Mouse (Mus musculus): Measurements from ENCODE around the gene Hdac10.

The Hdac10 gene

GRCm38 (mm10) chr15:89128382-89129350 is at the start of gene Hdac10:
Gene Hdac10, minus strand, starts transcription at chr15:89128700.
- in situ Hi-C loops (cut with MboI) = no loop called here

GRCm38 (mm10) chr15:89177576-89178259 is 49.2 kb upstream of the Hdac10 start:
- in situ Hi-C loops (cut with MboI) = no loop called here

- in situ Hi-C loops (cut with MboI) = no loop called here
These were observed 48.6 kb upstream of the Hdac10 start for GRCm38 (mm10) chr15:89177121-89177520.

- in situ Hi-C loops (cut with MboI) = no loop called here
These were observed 47.1 kb upstream of the Hdac10 start for GRCm38 (mm10) chr15:89175411-89176155.

GRCm38 (mm10) chr15:89174889-89175339 is 46.4 kb upstream of the Hdac10 start:
- in situ Hi-C loops (cut with MboI) = no loop called here

GRCm38 (mm10) chr15:89173906-89174214 is 45.4 kb upstream of the Hdac10 start:
- in situ Hi-C loops (cut with MboI) = no loop called here

GRCm38 (mm10) chr15:89173024-89173905 is 44.8 kb upstream of the Hdac10 start:
- in situ Hi-C loops (cut with MboI) = no loop called here

- in situ Hi-C loops (cut with MboI) = no loop called here
These were observed 43.9 kb upstream of the Hdac10 start for GRCm38 (mm10) chr15:89172276-89172935.

- in situ Hi-C loops (cut with MboI) = no loop called here
These were observed 43.1 kb upstream of the Hdac10 start for GRCm38 (mm10) chr15:89171526-89172051.

GRCm38 (mm10) chr15:89170102-89170501 is 41.6 kb upstream of the Hdac10 start:
- in situ Hi-C loops (cut with MboI) = no loop called here

GRCm38 (mm10) chr15:89169431-89169830 is 40.9 kb upstream of the Hdac10 start:
- in situ Hi-C loops (cut with MboI) = no loop called here

GRCm38 (mm10) chr15:89168922-89169321 is 40.4 kb upstream of the Hdac10 start:
- in situ Hi-C loops (cut with MboI) = no loop called here

GRCm38 (mm10) chr15:89165478-89165877 is 37.0 kb upstream of the Hdac10 start:
- in situ Hi-C loops (cut with MboI) = no loop called here

GRCm38 (mm10) chr15:89161397-89161796 is 32.9 kb upstream of the Hdac10 start:
- in situ Hi-C loops (cut with MboI) = no loop called here

GRCm38 (mm10) chr15:89158516-89158915 is 30.0 kb upstream of the Hdac10 start:
- in situ Hi-C loops (cut with MboI) = no loop called here

GRCm38 (mm10) chr15:89157954-89158353 is 29.5 kb upstream of the Hdac10 start:
- in situ Hi-C loops (cut with MboI) = no loop called here

GRCm38 (mm10) chr15:89152312-89152711 is 23.8 kb upstream of the Hdac10 start:
- in situ Hi-C loops (cut with MboI) = no loop called here

- in situ Hi-C loops (cut with MboI) = no loop called here
These were observed 21.5 kb upstream of the Hdac10 start for GRCm38 (mm10) chr15:89150041-89150390.

GRCm38 (mm10) chr15:89149271-89150040 is 21.0 kb upstream of the Hdac10 start, which contains the start of gene Mapk11:
Gene Mapk11, minus strand, starts transcription at chr15:89149628.
- in situ Hi-C loops (cut with MboI) = no loop called here
